Mouse (Mus musculus) ES-Bruce4 (cell line): Measurements from ENCODE around the gene Cxcl1.

Experiments used
- CTCF ChIP-seq: IDR thresholded peaks from one replicate; pipeline ENCODE4 v1.8.1; 2011; ENCODE audit warnings: low read depth, low read length
- POLR2A ChIP-seq: IDR thresholded peaks from one replicate; pipeline ENCODE4 v1.8.1; 2011; ENCODE audit warnings: low read length; ENCODE audit not compliant: insufficient read depth

DNA sequence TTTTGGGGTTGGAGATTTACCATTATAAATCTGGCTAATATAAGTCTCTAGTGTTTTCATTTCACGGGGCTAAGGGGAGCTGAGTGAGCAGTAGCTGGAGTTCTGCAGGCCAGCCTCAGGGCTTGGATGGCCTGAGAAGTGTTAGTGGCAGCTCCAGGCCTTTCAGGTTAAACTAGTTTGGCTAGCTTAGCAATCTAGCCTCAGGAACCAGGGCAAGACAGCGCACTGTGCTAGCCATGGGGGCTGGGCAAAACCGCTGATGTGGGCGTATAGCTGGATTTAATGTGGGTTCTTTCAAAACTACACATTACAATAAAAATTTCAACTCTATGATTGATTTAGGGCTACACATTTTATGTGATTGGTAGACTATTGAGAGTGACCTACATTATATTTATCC lies 31.9 kb downstream of the Cxcl1 start:
- TF ChIP-seq POLR2A (no peak), CTCF (no peak)
